Mouse (Mus musculus) small intestine, adult 2 months (tissue): ENCODE results near the gene Dll4.

Experiments used
- CTCF ChIP-seq: fragments of 200-500 bp; IDR thresholded peaks from 2 replicates; pipeline ENCODE4 v1.5.1; 2012; ENCODE audit warnings: low read depth, mild to moderate bottlenecking, control low read depth, inconsistent platforms, low read length, moderate library complexity, mixed read lengths; ENCODE audit not compliant: insufficient replicate concordance, insufficient read length; ENCODE audit errors: extremely low read depth
- POLR2A ChIP-seq: fragments of 200-500 bp; IDR thresholded peaks from 2 replicates; pipeline ENCODE4 v1.6.1; 2012; ENCODE audit warnings: low read depth, mild to moderate bottlenecking, control low read depth, inconsistent platforms, low read length, moderate library complexity

DNA sequence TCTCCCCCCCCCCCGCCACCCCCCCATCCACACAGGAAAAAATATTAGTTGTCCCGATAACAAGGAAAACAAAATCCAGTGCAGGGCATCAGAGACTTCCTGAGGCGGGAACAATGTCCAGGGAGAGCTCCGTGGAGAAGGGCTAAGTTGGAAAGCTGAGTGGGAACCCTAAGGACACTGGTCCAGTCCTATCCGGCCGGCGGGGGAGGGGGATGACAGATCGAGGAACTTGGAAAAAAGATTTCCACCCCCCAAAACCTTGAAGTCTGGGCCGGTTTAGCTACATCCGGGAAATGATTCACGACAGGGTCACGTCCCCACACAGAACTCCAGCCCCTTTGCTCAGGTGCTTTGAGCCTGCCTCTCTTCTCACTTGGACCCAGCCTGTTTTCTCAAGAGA lies 14.0 kb upstream of the Dll4 start:
- no peak for TF ChIP-seq CTCF
- TF ChIP-seq POLR2A: no peak
